Mouse (Mus musculus): ENCODE measurements at regions not wholly inside any gene's neighbourhood (a gene's known extent, or its start where the extent isn't known, plus 50 kb on each side); places are given as distances from the start of the nearest gene placed in this dataset.
"Not testable (repeated sequence)": the region's sequence is repeated elsewhere in the genome, so short reads cannot be mapped to it uniquely, and the experiment has no call there.

DNA sequence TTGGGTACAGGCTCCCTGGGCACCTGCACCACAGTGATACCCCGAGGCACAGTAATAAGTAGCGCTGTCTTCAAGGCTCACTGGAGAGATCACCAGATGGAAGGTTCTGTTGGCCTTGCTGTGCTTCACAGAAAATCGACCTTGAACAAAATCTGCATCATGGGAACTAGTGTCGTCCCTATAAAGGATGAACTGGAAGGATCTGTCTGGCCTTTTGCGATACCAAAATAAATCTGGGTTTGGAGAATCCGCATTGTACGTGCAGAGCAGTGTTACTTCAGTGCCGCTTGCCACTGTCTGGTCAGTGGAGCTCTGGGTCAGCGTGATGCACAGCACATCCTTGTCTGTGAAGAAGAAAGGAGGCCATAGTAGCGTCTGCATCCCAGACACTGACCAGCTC, 105.3 kb downstream of the Dad1 start:
- DNase-seq = no peak

DNA sequence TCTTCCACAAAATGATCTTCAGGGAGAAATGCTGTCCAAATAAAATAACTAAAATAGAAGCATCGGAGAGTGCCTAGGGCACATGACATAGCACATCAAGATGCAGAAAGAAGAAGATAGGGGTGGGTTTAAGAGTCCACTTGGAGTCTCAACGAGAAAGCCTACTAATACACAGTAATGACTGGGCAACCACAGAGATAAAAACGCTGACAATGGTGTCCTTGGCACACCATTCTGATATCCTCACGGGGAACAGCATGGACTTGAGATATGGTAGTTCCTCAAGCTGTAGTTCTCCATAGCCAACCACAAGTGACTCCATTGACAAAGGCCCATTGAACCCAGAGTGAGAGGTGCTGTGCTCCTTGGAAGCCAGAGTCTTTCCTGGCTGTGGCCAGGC, 105.8 kb downstream of the Dad1 start:
- DNase-seq = no peak

DNA sequence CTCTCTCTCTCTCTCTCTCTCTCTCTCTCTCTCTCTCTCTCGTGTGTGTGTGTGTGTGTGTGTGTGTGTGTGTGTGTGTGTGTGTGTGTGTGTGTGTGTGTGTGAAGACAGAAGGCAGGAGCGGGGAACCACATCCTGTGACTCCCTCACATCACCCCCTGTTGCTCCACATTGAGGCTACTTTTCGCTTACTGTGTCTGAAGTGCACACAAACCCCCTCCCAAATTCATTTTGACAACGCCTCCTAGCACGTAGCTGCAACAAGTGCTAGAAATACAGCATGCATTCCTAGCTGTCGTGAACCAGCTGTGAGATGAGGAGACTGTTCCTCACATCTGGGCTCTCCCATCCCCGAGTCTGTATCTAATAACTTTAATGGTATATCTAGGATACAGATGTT, 106.4 kb downstream of the Dad1 start:
- no peak for DNase-seq

DNA sequence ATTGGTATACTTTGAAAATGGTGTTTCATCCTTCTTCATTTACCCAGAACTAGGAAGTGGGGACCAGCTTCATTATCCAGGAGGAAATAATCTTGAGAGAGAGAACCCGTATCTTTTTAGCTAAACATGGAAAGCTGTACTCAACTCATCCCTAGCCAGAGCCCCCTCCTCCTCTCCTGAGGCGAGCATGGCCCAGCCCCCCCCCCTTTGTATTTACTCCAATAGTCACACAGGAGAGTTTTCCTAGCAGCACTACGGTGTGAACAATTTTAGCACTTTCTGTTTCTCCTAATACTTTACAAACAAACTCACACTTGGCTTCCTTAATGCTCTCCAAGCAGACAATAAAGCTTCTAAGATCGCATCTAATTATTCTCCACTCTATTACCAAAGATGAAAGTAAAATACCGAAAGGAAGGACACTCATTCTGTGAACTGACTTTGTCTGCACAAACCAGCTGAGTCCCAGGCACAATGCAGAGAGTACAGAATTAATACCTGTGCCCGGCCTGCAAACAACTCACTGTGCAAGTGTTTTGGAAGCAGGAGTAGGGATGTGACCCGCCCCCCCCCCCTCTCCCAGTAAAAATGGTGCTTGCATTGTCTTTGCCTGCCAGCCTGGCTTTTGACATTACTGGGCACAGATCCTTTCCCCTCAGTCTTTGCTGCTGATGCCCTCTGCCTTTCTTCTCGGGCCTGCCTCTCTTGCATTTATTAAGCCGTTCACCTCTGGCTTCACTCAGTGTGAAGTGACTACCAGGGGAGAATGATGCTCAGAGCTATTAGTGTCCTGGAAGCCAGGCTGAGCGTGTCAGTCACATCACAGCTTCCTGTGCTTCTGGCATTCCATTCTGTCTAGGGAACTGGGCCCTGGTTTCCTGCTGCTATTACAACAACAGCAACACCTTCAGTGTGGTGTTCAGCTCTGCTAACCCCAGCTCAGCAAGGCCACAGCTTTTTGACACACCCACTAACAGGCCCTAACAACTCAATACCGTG, 107.9 kb downstream of the Dad1 start:
- DNase-seq = no peak

DNA sequence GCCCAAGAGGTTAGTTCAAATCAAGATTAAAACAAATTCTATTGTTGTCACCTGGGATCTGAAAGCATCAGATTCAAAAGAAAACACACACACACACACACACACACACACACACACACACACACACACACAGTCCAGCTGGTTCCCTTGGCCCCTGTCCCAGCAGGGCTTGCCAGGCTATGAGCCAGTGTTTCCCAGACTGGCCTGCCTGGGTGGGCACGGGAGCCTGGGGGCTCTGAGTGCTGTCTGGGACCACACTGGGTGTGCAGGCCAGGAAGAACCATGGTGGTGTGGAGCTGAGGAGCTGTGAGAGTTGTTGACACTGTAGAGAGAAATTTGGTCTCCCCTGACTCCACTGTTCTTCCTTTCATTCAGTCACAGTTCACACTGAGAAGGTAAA, 110.1 kb downstream of the Dad1 start:
- DNase-seq = no peak

DNA sequence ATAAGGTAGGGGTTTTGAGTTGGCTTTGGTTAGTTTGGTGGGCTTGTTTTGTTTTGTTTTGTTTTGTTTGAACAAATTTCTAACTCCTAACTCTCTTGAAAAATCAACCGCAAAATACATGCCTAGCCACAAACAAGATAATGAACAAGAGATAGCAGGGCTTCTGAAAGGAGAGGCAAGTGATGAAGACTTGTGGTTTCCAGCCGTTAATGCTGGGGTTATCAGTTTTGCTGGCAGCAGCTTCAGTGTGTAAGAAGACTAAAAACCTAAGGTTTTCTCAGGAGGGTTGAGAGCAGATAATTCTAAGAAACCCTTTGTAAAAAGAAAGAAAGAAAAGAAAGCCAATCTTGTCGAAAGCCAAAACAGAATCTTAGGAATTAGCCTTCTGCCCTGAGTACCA, 115.6 kb downstream of the Dad1 start:
- DNase-seq = no peak

DNA sequence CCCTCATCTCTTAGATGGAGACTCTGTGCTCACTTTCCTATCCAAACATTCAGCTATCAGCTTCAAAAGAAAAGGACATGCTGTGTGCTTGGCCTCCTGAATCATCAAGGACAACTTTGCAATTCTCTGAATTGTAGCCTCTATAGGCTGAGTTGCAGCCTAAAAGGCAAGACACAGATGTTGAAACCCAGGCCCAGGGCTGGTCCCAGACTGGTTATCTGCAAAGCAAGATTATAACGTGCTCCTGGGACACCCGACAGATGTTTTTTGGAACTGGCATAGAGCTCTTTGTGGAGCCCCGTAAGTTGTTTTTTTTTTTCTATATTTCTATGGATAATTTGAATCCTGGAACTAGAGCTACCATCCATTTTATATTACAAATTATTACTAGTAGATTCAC, 117.4 kb downstream of the Dad1 start:
- DNase-seq = no peak

DNA sequence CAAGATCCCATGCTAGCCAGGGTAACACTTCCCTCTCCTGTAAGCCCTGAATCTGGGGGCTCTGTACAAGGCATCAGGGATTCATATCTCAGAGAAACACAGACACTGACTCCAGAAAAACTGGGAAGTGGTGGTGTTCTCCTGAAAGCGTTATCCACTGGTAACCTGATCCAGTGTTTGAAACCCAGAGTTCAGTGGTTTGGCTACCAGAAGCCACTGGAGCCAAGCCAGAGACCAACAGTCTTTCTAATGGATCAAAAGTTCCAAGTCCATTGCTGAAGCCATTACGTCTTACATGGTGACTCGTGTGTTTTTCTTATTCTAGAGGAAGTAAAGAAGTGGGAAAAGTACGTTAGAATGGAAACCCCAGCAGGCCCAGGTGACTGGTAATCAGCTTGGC, 125.6 kb downstream of the Dad1 start:
- no peak for DNase-seq

DNA sequence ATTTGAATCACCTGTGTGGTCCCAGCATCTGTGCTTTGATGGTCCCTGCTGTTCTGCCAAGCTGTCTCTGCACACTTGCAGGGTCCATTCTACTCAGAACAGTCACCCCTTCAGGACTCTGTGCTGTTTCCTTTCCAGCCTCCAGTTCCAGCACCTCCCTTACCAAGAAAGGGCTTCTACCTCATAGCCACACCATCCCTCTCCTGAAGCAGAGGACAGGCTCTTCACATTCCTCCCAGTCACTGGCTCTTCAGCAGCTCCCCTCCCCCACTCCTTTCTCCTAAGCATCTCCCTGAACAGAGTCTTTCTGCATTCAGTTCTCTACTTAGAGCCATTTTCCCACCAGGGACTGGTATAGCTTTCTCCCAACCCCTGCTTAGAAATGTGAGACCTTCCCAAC, 128.4 kb downstream of the Dad1 start:
- DNase-seq = no peak

DNA sequence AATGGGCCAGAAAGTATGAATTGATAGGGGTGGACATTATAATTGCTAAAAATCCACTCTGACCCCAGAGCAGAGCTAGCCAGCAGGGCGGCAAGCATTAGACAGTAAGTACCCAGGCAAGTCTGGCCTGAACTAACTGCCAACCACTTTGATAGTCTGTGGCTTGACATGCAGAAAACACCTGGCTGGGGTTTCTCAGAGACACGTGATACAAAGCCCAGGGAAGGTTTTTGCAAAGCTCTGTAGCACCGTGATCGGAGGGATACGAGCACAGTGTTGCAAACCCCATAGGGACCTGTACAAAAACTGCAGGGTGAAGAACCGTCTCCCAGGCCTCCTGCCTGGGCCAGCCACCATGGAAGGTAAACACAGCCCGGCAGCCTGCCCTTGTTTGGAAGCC, 131.9 kb downstream of the Dad1 start:
- DNase-seq = no peak

DNA sequence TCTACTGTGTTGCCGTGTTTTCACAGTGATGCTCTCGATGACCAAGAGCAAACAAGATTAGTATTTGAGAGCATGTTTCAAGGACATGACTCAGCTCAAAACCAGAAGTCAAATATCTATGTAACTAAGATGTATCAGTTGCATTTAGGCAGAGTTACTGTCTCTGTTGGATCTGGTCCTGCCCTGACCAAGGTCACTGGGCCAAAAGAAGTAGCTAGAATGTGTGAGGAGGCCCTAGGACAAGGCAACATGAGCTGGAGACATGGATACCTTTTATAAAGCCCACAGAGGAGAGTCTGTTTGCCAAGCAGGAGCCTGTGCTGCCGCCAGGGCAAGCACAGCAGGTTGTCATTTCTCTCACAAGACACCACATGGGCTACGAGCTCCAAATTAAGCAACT, 132.6 kb downstream of the Dad1 start:
- no peak for DNase-seq

DNA sequence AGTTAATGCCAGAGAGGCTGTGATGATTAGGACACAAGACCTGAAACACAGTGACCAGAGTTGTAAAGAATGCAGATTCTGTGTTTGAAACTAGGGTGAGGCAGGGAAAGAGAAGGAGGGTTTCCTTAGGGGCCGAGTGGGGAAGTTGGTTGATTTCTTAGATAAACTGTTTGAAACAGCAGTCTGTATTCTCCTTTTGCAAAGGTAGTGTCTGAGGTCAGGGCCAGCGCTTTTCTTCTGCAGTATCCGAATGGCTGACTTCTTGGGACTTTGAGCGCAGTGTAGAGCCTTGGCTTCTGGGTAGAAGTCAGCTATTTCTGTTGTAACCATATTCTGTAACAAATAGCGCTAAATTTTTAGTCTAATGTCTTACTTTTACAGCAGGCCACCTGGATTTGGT, 133.7 kb downstream of the Dad1 start:
- no peak for DNase-seq

DNA sequence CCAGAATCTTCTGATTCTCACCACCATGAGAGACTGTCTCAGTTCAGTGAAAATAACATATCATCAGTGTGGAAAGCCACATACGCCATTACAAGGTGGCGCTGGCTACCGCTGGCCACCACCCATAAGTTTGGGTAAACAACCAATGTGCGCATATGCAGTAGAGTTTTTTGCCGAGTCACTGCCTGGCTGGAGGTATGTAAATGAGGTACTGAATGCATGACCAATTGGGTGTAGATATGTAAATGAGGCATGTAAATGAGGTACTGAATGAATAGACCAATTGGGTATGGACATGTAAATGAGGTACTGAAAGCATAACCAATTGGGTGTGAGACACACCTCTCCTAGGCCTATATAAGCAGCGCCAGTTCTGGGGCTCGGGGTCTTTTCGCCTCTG, 136.3 kb downstream of the Dad1 start:
- DNase-seq = not testable (repeated sequence)

DNA sequence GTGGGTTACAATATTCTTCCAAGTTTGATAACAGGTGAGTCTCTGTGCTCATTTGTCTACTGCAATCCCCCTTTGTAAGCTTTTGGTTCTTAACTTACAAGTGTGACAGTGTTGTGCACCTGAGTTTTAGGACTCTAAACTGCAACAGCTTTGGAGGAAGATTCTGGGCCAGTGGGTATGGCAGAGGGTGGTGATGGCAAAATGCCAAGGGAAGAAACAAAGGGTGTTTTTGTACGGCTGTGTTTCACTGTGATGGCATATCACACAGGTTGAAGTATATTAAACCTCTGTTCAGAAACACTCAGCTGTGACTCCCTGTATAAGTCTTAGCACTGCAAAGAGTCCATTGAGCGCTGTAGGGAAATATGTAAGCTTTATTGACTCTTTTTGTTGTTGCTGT, 140.7 kb downstream of the Dad1 start:
- DNase-seq = no peak

DNA sequence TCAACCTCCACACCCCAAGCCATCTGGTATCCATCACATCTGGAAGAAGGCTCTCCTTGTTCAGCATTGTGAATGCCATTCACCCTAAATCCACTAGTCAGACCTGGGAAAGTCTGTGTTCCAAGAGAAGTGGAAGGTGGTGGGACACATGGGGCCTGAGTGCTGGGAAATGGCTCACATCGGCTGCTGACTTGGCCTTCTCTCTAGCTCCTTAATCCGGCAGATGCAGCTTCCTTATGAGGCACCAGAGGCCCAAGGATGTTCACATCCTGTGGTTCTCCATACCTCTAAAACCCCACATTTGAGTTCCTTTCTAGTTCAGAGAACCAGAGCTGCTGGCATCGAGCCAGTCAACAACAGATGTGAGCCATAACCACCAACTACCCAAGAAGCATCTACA, 142.9 kb downstream of the Dad1 start:
- DNase-seq = no peak

DNA sequence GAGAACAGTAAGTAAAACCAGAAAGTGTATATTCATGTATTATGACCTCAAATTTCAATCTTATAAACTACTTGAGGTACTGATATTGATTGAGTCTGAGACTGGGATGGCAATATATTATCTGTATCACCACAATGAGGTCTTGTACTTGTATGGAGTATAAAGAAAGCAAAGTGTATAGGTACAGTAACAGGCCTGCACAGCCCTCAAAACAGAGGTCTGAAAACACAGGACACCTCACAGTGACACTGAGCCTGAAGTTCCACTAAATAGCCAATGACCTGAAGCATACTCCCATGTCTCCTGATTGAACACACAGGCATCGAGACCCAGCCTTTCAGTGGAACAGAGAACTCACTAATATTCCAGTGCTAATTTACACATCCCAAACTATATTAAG, 144.8 kb downstream of the Dad1 start:
- DNase-seq = no peak

DNA sequence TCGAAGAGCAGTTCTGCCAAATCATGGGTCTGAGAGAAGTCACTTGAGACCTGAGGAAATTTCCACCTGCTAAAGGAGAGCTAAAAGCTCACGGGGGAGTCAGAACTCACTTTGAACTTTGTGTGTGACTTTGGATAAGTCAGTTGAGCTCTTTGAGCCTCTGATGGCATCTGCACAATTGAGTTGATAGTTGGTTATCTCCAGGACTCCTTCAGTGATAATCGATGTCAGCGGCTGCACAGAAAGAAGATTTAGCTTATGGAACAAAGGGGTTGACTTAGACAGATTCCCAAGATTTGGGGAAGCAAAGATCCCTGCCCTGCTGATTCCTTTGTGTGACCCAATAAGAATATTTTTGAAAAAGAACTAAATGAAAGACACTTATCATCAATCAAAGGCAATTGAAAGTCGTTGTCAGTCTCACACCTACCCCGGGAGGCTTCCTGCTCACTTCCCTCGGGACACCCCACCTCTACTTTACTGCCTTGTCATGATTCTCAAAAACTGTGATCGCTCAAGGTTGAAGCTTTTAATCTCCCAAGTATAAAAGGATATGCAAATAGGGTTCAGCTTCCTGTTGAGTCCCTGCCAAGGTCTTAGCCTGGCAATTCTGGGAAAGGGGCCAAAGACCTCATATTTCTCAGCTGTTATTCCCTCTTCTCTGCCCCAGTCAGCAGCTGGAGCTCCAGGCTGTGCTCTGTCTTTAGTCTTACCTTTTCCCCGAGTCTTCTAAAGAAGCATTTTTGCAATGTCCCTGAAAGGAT, 145.4 kb downstream of the Dad1 start:
- peak; percentile 86 for DNase-seq

DNA sequence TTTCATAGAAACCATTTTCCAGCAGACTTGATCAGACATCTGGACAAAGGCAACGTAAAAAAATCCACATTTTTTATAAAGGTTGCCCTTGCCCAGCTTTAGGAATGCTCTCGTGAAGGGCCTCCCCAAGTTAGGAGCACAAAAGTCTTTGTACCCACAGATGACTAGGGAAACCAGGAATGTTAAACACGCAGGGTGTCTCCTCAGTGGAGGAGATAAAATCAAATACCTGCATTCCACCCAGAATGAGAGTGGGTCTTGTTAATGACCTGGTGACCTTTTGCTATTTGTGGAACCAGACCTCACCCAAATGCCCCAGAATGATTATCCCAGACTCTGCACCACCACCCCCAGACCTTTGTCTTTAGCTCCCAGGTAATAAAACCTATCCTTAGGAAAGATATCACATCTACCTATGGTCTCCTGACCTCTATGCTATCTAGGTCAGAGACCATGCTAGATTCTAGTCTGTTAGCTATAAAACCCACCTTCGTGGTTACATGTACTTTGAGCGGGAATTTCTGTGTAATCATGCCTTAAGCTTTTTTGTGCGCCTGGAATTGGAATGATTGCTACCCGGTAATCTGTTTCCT, 146.6 kb downstream of the Dad1 start:
- no peak for DNase-seq

DNA sequence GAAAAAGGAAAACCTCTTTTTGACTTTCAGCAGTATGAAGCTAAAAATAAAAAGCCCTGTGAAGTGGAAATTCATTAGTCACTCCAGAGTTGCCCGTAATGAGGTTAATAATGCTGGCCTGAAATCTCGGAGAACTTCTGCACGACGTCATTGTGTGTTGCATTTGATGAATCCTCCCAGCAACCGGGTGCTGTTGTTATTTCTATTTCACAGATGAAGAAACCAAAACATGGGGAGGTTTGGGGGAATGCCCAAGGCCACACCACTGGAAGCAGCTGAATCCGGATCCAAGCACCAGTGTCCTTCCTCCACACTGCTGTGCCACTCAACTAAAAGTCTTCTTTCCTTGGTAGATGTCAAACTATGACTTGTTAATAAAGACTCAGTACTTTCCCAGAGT, 149.7 kb downstream of the Dad1 start:
- DNase-seq = peak; percentile 78

DNA sequence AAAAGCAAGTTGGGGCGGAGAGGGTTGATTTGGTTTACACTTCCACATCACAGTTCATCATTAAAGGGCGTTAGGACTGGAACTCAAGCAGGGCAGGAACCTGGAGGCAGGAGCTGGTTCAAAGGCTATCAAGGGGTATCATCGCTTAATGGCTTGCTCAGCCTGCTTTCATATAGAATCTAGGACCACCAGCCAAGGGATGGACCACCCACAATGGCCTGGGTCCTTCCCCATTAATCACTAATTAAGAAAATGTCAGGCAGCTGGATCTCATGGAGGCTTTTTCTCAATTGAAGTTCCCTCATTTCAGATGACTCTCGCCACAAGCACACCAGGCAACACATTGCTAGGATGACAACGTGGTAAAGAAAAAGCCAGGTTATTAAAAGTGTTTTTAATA, 150.4 kb downstream of the Dad1 start:
- DNase-seq = no peak

DNA sequence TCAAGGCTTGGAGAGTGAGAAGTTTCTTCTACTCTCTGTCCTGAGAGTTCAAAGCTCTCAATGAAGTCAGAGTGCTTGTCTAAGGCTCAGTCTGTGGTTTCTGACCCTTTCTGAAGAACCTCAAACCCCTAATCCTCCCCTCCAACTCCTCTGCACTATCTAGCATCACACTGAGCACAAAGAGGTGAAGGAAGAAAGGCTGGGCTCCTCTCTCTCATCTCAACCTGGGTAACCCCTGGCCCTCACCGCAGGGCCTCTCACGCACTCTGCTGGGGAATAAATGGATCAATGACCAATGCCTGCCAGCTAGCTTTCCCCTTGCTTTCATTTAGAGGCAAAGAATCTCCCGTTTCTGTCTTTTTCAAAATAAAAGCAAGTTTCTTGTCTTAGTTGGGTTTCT, 150.8 kb downstream of the Dad1 start:
- DNase-seq = no peak

DNA sequence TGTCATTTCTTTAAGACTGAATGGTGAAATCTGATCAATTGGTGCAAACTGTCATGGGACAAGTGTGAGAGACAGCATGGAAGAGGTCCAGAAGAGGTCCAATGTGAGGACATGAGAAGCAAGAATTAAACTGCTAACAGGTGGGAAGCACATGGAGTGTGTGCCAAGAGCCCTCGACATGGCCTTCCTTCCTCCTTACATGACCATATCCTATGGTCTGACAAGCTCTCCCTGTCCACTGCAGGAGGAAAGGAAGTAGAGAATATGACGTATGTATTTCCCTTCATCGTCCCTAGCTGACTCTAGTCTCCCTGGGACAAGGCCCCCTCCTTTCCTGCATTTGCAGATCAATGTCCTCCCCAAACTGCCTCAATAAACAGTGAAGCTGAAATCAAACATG, 152.1 kb downstream of the Dad1 start:
- DNase-seq = no peak

DNA sequence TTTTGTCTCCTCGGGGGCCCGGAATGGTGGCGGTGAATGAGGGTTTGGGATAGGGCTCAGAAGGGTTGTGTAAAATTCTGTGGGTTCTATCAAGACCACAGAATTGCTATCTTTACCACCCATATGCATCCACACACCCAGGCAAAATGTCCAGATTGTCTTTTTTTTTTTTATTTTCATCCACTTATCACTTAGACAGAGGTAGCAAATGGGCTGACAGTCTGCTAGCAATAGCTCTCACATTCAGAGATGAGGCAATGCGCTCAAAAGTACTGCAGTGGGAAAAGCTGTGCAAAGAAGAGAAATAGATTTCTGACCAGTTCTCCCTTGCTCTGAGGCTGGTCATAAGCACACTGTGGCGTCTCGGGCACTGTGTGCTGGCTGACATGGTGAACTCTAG, 154.5 kb downstream of the Dad1 start:
- DNase-seq = no peak
